Mouse (Mus musculus) kidney, postnatal 14 days (tissue): ENCODE data around the gene Phf10.
"Not testable (repeated sequence)": the region's sequence is repeated elsewhere in the genome, so short reads cannot be mapped to it uniquely, and the experiment has no call there.

Source experiments
- DNase-seq: peaks from one replicate; pipeline ENCODE4 v3.0.0; 2022; ENCODE audit warnings: mixed read lengths

Gene Phf10

GRCm38 (mm10) chr17:14943009-14943728, 17.9 kb downstream of the Phf10 start, which contains the start of the genes Wdr27 and 1600012H06Rik:
Wdr27 (minus strand) TSS chr17:14943158.
1600012H06Rik (plus strand) TSS chr17:14943184.
- DNase-seq = peak; percentile 99

GRCm38 (mm10) chr17:14942181-14942580, 18.9 kb downstream of the Phf10 start:
- DNase-seq = not testable (repeated sequence)

GRCm38 (mm10) chr17:14935841-14936605, 25.1 kb downstream of the Phf10 start:
- no peak for DNase-seq

- not testable (repeated sequence) for DNase-seq
Measured at GRCm38 (mm10) chr17:14935280-14935679, 25.8 kb downstream of the Phf10 start.

GRCm38 (mm10) chr17:14931469-14931868, 29.6 kb downstream of the Phf10 start:
- no peak for DNase-seq

GRCm38 (mm10) chr17:14930697-14931096, 30.4 kb downstream of the Phf10 start:
- DNase-seq = no peak

GRCm38 (mm10) chr17:14928631-14929030, 32.4 kb downstream of the Phf10 start:
- DNase-seq = no peak

GRCm38 (mm10) chr17:14927644-14928218, 33.3 kb downstream of the Phf10 start:
- DNase-seq = no peak

GRCm38 (mm10) chr17:14921582-14921981, 39.5 kb downstream of the Phf10 start:
- no peak for DNase-seq

- DNase-seq = no peak
Measured at GRCm38 (mm10) chr17:14917866-14918265, 43.2 kb downstream of the Phf10 start.

- no peak for DNase-seq
Measured at GRCm38 (mm10) chr17:14914401-14914800, 46.7 kb downstream of the Phf10 start.

GRCm38 (mm10) chr17:14912981-14913380, 48.1 kb downstream of the Phf10 start:
- no peak for DNase-seq

- no peak for DNase-seq
Measured at GRCm38 (mm10) chr17:14912420-14912819, 48.7 kb downstream of the Phf10 start.

GRCm38 (mm10) chr17:14910771-14911170, 50.3 kb downstream of the Phf10 start:
- DNase-seq = no peak

GRCm38 (mm10) chr17:14909331-14909730, 51.7 kb downstream of the Phf10 start:
- no peak for DNase-seq

GRCm38 (mm10) chr17:14907136-14907535, 53.9 kb downstream of the Phf10 start:
- no peak for DNase-seq

- DNase-seq = no peak
Measured at GRCm38 (mm10) chr17:14906611-14907010, 54.5 kb downstream of the Phf10 start.

GRCm38 (mm10) chr17:14904637-14905265, 56.3 kb downstream of the Phf10 start:
- DNase-seq = peak; percentile 76

- no peak for DNase-seq
Measured at GRCm38 (mm10) chr17:14904206-14904605, 56.9 kb downstream of the Phf10 start.

GRCm38 (mm10) chr17:14903212-14903611, 57.9 kb downstream of the Phf10 start:
- no peak for DNase-seq

GRCm38 (mm10) chr17:14898972-14899371, 62.1 kb downstream of the Phf10 start:
- DNase-seq = no peak

- DNase-seq = not testable (repeated sequence)
Measured at GRCm38 (mm10) chr17:14895058-14895457, 66.0 kb downstream of the Phf10 start.
